Mouse (Mus musculus): Measurements from ENCODE around the gene Syn3. TPM values are rescaled to one million over a fixed set of nuclear protein-coding genes. Genes with fewer than 3 reads are reported as not detected.
"Not testable (repeated sequence)": the region's sequence is repeated elsewhere in the genome, so short reads cannot be mapped to it uniquely, and the experiment has no call there.

Gene Syn3
- 3.7 and 4.6 TPM in 2 replicates for polyA plus RNA-seq (2014; fragmentation: Nextera tagmentation; extraction: Ambion mirVana)

GRCm38 (mm10) chr10:86498673-86499391 is at the start of gene Syn3:
Gene Syn3, minus strand, starts transcription at chr10:86498896.
- peak within 1 kb of the TSS; percentile 55 for H3K9ac ChIP-seq (ENCODE audit: low read length)
- H3K4me3 ChIP-seq (ENCODE audit: low read depth, low read length): peak within 1 kb of the TSS; percentile 47
- peak within 1 kb of the TSS; percentile 76 for H3K27ac ChIP-seq (ENCODE audit: low read depth)
- no peaks in the 10 kb centered on the region for H3K27me3 ChIP-seq (replicated peaks; ENCODE audit: control insufficient read depth, insufficient read depth, low read length)
- DNase-seq (ENCODE audit: low spot score): no peak
- no peaks in the 10 kb centered on the region for H3K9me3 ChIP-seq (ENCODE audit: control insufficient read depth, low read length)
- H3K4me1 ChIP-seq (replicated peaks; ENCODE audit: control insufficient read depth, insufficient read depth, low read length): peaks cover 10% of the 10 kb centered on the region; the same call in 1 of the 2 replicates
- ATAC-seq (replicated peaks; ENCODE audit: low FRiP score, low TSS enrichment, low read depth): peak; percentile 99
- under 1% methylated on average over 21 of the region's 21 CpGs for WGBS
- peak within 1 kb of the TSS; percentile 76 for H3K4me2 ChIP-seq (ENCODE audit: low read length)
- no peaks in the 10 kb centered on the region for H3K36me3 ChIP-seq (ENCODE audit: control insufficient read depth, insufficient read depth, low read length)

GRCm38 (mm10) chr10:86526357-86526874 is 27.7 kb upstream of the Syn3 start:
- DNase-seq (ENCODE audit: low spot score); H3K9ac ChIP-seq (ENCODE audit: low read length); H3K4me1 ChIP-seq (replicated peaks; ENCODE audit: control insufficient read depth, insufficient read depth, low read length); H3K27ac ChIP-seq (ENCODE audit: low read depth); H3K4me2 ChIP-seq (ENCODE audit: low read length); H3K9me3 ChIP-seq (ENCODE audit: control insufficient read depth, low read length); H3K36me3 ChIP-seq (ENCODE audit: control insufficient read depth, insufficient read depth, low read length); ATAC-seq (replicated peaks; ENCODE audit: low FRiP score, low TSS enrichment, low read depth); H3K27me3 ChIP-seq (replicated peaks; ENCODE audit: control insufficient read depth, insufficient read depth, low read length); H3K4me3 ChIP-seq (ENCODE audit: low read depth, low read length): not testable (repeated sequence)
- 81% methylated on average over 2 of the region's 5 CpGs for WGBS

- ATAC-seq (replicated peaks; ENCODE audit: low FRiP score, low TSS enrichment, low read depth): no peak
- Histone ChIP-seq H3K4me2 (ENCODE audit: low read length) (no peak overlapping the region), H3K27me3 (replicated peaks; ENCODE audit: control insufficient read depth, insufficient read depth, low read length) (no peaks in the 10 kb centered on the region), H3K4me1 (replicated peaks; ENCODE audit: control insufficient read depth, insufficient read depth, low read length) (no peaks in the 10 kb centered on the region), H3K9me3 (ENCODE audit: control insufficient read depth, low read length) (0 out of 2 replicates have a peak, but pooled peaks cover 5% of the 10 kb centered on the region), H3K4me3 (ENCODE audit: low read depth, low read length) (no peak overlapping the region), H3K36me3 (ENCODE audit: control insufficient read depth, insufficient read depth, low read length) (no peaks in the 10 kb centered on the region), H3K27ac (ENCODE audit: low read depth) (no peak overlapping the region), H3K9ac (ENCODE audit: low read length) (no peak overlapping the region)
- no peak for DNase-seq (ENCODE audit: low spot score)
- 89% methylated on average over 4 of the region's 4 CpGs for WGBS
These were observed 15.1 kb upstream of the Syn3 start for GRCm38 (mm10) chr10:86513801-86514200.

DNA sequence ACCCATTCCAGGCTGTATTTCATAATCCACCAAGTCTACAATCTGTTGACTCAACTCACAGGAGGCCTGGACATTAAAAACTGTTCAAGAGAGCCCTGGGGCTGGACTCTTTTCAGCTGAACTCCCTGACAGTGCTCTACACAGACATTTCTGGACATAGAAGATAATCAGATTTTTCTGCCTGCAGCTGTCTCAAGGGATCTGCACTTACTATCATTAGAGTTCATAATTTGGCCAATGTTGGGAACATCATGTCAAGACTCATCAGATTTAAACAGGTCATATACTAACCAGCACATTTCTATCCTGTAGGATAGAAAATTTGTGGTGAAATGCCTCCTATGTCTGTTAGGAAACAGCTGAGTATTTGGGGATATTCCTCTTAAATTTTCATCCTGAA is 12.2 kb upstream of the Syn3 start:
- 0 out of 2 replicates have a peak, but pooled peaks cover 5% of the 10 kb centered on the region for H3K9me3 ChIP-seq (ENCODE audit: control insufficient read depth, low read length)
- no peak for DNase-seq (ENCODE audit: low spot score)
- ATAC-seq (replicated peaks; ENCODE audit: low FRiP score, low TSS enrichment, low read depth): no peak
- no peaks in the 10 kb centered on the region for H3K36me3 ChIP-seq (ENCODE audit: control insufficient read depth, insufficient read depth, low read length)
- H3K4me1 ChIP-seq (replicated peaks; ENCODE audit: control insufficient read depth, insufficient read depth, low read length): no peaks in the 10 kb centered on the region
- H3K27ac ChIP-seq (ENCODE audit: low read depth): no peak overlapping the region
- H3K4me3 ChIP-seq (ENCODE audit: low read depth, low read length): no peak overlapping the region
- no peaks in the 10 kb centered on the region for H3K27me3 ChIP-seq (replicated peaks; ENCODE audit: control insufficient read depth, insufficient read depth, low read length)
- H3K4me2 ChIP-seq (ENCODE audit: low read length): no peak overlapping the region
- H3K9ac ChIP-seq (ENCODE audit: low read length): no peak overlapping the region

DNA sequence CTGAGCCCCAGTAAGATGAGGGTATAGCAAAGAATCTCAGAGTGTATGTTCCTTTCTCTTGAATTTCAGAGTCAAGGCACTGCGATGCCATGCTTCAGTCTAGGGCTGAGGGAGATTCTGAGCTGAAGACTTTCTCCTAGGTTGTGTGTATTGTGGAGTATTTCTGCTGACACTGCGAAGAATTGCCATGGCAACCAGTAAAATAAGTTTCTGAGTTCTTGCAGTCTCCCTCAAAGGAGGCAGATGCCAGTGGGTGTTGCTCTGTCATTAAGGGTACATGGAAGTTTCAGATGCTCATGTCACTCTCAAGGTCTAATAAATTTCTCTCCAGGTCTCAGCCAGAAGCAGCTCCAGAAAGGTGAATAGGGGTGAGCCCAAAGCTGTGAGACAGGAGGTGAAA is 3.4 kb upstream of the Syn3 start:
- no peaks in the 10 kb centered on the region for H3K27me3 ChIP-seq (replicated peaks; ENCODE audit: control insufficient read depth, insufficient read depth, low read length)
- no peak overlapping the region for H3K4me3 ChIP-seq (ENCODE audit: low read depth, low read length)
- H3K9ac ChIP-seq (ENCODE audit: low read length): no peak overlapping the region
- no peaks in the 10 kb centered on the region for H3K36me3 ChIP-seq (ENCODE audit: control insufficient read depth, insufficient read depth, low read length)
- no peak overlapping the region for H3K4me2 ChIP-seq (ENCODE audit: low read length)
- WGBS: 76% methylated on average over 2 of the region's 2 CpGs
- H3K27ac ChIP-seq (ENCODE audit: low read depth): no peak overlapping the region
- H3K9me3 ChIP-seq (ENCODE audit: control insufficient read depth, low read length): no peaks in the 10 kb centered on the region
- DNase-seq (ENCODE audit: low spot score) (no peak), ATAC-seq (replicated peaks; ENCODE audit: low FRiP score, low TSS enrichment, low read depth) (no peak)
- peaks cover 10% of the 10 kb centered on the region; the same call in 1 of the 2 replicates for H3K4me1 ChIP-seq (replicated peaks; ENCODE audit: control insufficient read depth, insufficient read depth, low read length)

DNA sequence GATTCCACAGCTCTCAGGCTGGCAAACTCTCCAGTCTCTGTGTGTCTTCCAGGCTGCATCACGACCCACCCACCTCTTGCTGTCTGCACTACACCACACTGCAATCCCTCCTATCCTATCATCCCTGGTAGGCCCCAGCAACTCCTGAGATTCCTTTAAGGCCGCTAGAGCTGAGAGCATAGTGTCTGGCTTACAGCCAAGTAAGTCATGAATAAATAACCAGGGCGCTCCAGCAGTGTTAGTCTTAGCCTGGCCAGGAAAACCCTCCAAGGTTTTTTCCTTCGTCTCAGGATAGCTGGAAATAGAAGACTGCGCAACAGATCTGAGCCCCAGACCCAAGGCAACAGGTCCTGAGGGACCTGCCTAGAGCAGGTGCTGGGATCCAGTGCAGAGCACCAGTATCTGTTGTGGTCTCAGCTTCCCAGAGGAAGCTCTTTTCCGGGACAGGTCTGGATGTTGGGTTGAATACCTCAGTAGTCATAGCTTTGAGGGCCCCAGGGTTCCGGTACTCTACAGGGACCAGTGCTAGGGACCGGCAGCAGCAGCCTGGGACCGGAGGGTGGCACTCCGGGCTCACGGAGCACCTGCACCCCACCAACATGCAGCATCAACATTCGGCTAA is 534 bp downstream of the Syn3 start:
- no peaks in the 10 kb centered on the region for H3K27me3 ChIP-seq (replicated peaks; ENCODE audit: control insufficient read depth, insufficient read depth, low read length)
- 1% methylated on average over 12 of the region's 12 CpGs for WGBS
- H3K36me3 ChIP-seq (ENCODE audit: control insufficient read depth, insufficient read depth, low read length): no peaks in the 10 kb centered on the region
- peak overlapping the region; percentile 76 for H3K27ac ChIP-seq (ENCODE audit: low read depth)
- no peaks in the 10 kb centered on the region for H3K9me3 ChIP-seq (ENCODE audit: control insufficient read depth, low read length)
- peak overlapping the region; percentile 47 for H3K4me3 ChIP-seq (ENCODE audit: low read depth, low read length)
- peak; percentile 81 for ATAC-seq (replicated peaks; ENCODE audit: low FRiP score, low TSS enrichment, low read depth)
- H3K4me1 ChIP-seq (replicated peaks; ENCODE audit: control insufficient read depth, insufficient read depth, low read length): peaks cover 10% of the 10 kb centered on the region; the same call in 1 of the 2 replicates
- DNase-seq (ENCODE audit: low spot score): peak; percentile 91
- peak overlapping the region; percentile 76 for H3K4me2 ChIP-seq (ENCODE audit: low read length)
- peak overlapping the region; percentile 55 for H3K9ac ChIP-seq (ENCODE audit: low read length)

GRCm38 (mm10) chr10:86495851-86496250 is 2.8 kb downstream of the Syn3 start:
- DNase-seq (ENCODE audit: low spot score) (no peak), ATAC-seq (replicated peaks; ENCODE audit: low FRiP score, low TSS enrichment, low read depth) (no peak)
- Histone ChIP-seq H3K27ac (ENCODE audit: low read depth) (no peak overlapping the region), H3K4me3 (ENCODE audit: low read depth, low read length) (no peak overlapping the region), H3K4me2 (ENCODE audit: low read length) (no peak overlapping the region), H3K36me3 (ENCODE audit: control insufficient read depth, insufficient read depth, low read length) (no peaks in the 10 kb centered on the region), H3K9ac (ENCODE audit: low read length) (no peak overlapping the region), H3K4me1 (replicated peaks; ENCODE audit: control insufficient read depth, insufficient read depth, low read length) (peaks cover 10% of the 10 kb centered on the region; the same call in 1 of the 2 replicates), H3K9me3 (ENCODE audit: control insufficient read depth, low read length) (no peaks in the 10 kb centered on the region), H3K27me3 (replicated peaks; ENCODE audit: control insufficient read depth, insufficient read depth, low read length) (no peaks in the 10 kb centered on the region)
- 84% methylated on average over 2 of the region's 2 CpGs for WGBS

- Histone ChIP-seq H3K4me2 (ENCODE audit: low read length) (no peak overlapping the region), H3K4me1 (replicated peaks; ENCODE audit: control insufficient read depth, insufficient read depth, low read length) (peaks cover 7% of the 10 kb centered on the region; the same call in 1 of the 2 replicates), H3K9ac (ENCODE audit: low read length) (no peak overlapping the region), H3K4me3 (ENCODE audit: low read depth, low read length) (no peak overlapping the region), H3K9me3 (ENCODE audit: control insufficient read depth, low read length) (no peaks in the 10 kb centered on the region), H3K27me3 (replicated peaks; ENCODE audit: control insufficient read depth, insufficient read depth, low read length) (no peaks in the 10 kb centered on the region), H3K27ac (ENCODE audit: low read depth) (no peak overlapping the region), H3K36me3 (ENCODE audit: control insufficient read depth, insufficient read depth, low read length) (no peaks in the 10 kb centered on the region)
- DNase-seq (ENCODE audit: low spot score) (no peak), ATAC-seq (replicated peaks; ENCODE audit: low FRiP score, low TSS enrichment, low read depth) (no peak)
- 75% methylated on average over 5 of the region's 5 CpGs for WGBS
These were observed 5.6 kb downstream of the Syn3 start for GRCm38 (mm10) chr10:86493140-86493539.
